Mouse (Mus musculus) liver, postnatal 0 days (tissue): ENCODE results near the gene Hist1h2ao.

Experiments
- CTCF ChIP-seq: sonication (generic); IDR thresholded peaks from 2 replicates; pipeline ENCODE4 v1.5.1; 2016; ENCODE audit warnings: antibody characterized with exemption, low read depth
- EP300 ChIP-seq: IDR thresholded peaks from 2 replicates; pipeline ENCODE4 v1.6.1; 2016; ENCODE audit warnings: antibody characterized with exemption, low read depth, mild to moderate bottlenecking

DNA sequence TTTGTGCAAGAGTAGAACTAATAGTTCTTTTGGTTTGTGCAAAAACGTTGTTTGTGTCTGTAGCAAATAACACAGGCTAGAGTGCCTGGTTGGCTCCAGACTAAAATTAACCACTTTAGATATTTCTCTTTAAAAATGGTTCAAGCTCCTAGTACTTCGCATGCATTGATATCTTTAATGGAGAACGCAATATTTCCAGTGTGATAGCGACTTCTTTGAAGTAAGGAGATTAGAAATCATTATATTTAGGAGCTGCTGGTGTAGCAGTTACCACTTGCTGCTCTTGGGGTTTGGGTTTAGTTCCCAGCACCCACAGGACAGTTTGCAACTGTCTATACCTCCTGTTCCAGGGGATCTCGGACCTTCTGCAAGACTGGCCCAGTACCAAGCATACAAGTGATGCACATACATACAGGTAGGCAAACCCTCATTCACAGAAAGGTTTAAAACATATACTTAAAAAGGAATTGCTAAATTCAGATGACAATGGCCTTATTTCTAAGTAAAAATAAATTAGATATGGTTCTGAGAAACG, 29.2 kb upstream of the Hist1h2ao start:
- no peak for TF ChIP-seq EP300
- no peak for TF ChIP-seq CTCF
